Mouse (Mus musculus): Measurements from ENCODE around the gene Otop2. TPM values are rescaled to one million over a fixed set of nuclear protein-coding genes. Genes with fewer than 3 reads are reported as not detected.

Gene Otop2
- total RNA-seq, 1 experiment from 2014 or later: not detected

- peak; percentile 47 to 55; a peak in 3 of 4 replicates for ATAC-seq (replicated peaks in 1 of 2; ENCODE audit: insufficient read depth in 1 of 2, low FRiP score in 2 of 2, low TSS enrichment in 1 of 2, low read depth in 1 of 2, poor library complexity in 2 of 2, severe bottlenecking in 2 of 2)
Observed at GRCm38 (mm10) chr11:115359726-115360125, 52.8 kb downstream of the Otop2 start.

GRCm38 (mm10) chr11:115364136-115364535 lies 57.2 kb downstream of the Otop2 start:
- no peak for ATAC-seq (replicated peaks in 1 of 2; ENCODE audit: insufficient read depth in 1 of 2, low FRiP score in 2 of 2, low TSS enrichment in 1 of 2, low read depth in 1 of 2, poor library complexity in 2 of 2, severe bottlenecking in 2 of 2)

- ATAC-seq (replicated peaks in 1 of 2; ENCODE audit: insufficient read depth in 1 of 2, low FRiP score in 2 of 2, low TSS enrichment in 1 of 2, low read depth in 1 of 2, poor library complexity in 2 of 2, severe bottlenecking in 2 of 2): 0 out of 4 replicates have a peak, but pooled peaks have one; percentile 23 to 28
Observed at GRCm38 (mm10) chr11:115366039-115366705, 59.2 kb downstream of the Otop2 start.

- ATAC-seq (replicated peaks in 1 of 2; ENCODE audit: insufficient read depth in 1 of 2, low FRiP score in 2 of 2, low TSS enrichment in 1 of 2, low read depth in 1 of 2, poor library complexity in 2 of 2, severe bottlenecking in 2 of 2): no peak
Observed at GRCm38 (mm10) chr11:115366706-115367394, 59.9 kb downstream of the Otop2 start.

GRCm38 (mm10) chr11:115367395-115367944 lies 60.5 kb downstream of the Otop2 start, which contains the start of gene Hid1:
Gene Hid1, minus strand, starts transcription at chr11:115367756.
- ATAC-seq (replicated peaks in 1 of 2; ENCODE audit: insufficient read depth in 1 of 2, low FRiP score in 2 of 2, low TSS enrichment in 1 of 2, low read depth in 1 of 2, poor library complexity in 2 of 2, severe bottlenecking in 2 of 2): peak; percentile 61 to 87

GRCm38 (mm10) chr11:115370368-115370767 lies 63.4 kb downstream of the Otop2 start:
- ATAC-seq (replicated peaks in 1 of 2; ENCODE audit: insufficient read depth in 1 of 2, low FRiP score in 2 of 2, low TSS enrichment in 1 of 2, low read depth in 1 of 2, poor library complexity in 2 of 2, severe bottlenecking in 2 of 2): no peak

GRCm38 (mm10) chr11:115371354-115371753 lies 64.4 kb downstream of the Otop2 start:
- no peak for ATAC-seq (replicated peaks in 1 of 2; ENCODE audit: insufficient read depth in 1 of 2, low FRiP score in 2 of 2, low TSS enrichment in 1 of 2, low read depth in 1 of 2, poor library complexity in 2 of 2, severe bottlenecking in 2 of 2)

- no peak for ATAC-seq (replicated peaks in 1 of 2; ENCODE audit: insufficient read depth in 1 of 2, low FRiP score in 2 of 2, low TSS enrichment in 1 of 2, low read depth in 1 of 2, poor library complexity in 2 of 2, severe bottlenecking in 2 of 2)
Observed at GRCm38 (mm10) chr11:115372015-115372414, 65.1 kb downstream of the Otop2 start.

GRCm38 (mm10) chr11:115372737-115373136 lies 65.8 kb downstream of the Otop2 start:
- ATAC-seq (replicated peaks in 1 of 2; ENCODE audit: insufficient read depth in 1 of 2, low FRiP score in 2 of 2, low TSS enrichment in 1 of 2, low read depth in 1 of 2, poor library complexity in 2 of 2, severe bottlenecking in 2 of 2): no peak

GRCm38 (mm10) chr11:115373805-115374694 lies 67.1 kb downstream of the Otop2 start:
- peak; percentile 34 to 71; a peak in 3 of 4 replicates for ATAC-seq (replicated peaks in 1 of 2; ENCODE audit: insufficient read depth in 1 of 2, low FRiP score in 2 of 2, low TSS enrichment in 1 of 2, low read depth in 1 of 2, poor library complexity in 2 of 2, severe bottlenecking in 2 of 2)

- no peak for ATAC-seq (replicated peaks in 1 of 2; ENCODE audit: insufficient read depth in 1 of 2, low FRiP score in 2 of 2, low TSS enrichment in 1 of 2, low read depth in 1 of 2, poor library complexity in 2 of 2, severe bottlenecking in 2 of 2)
Observed at GRCm38 (mm10) chr11:115374695-115375425, 67.9 kb downstream of the Otop2 start.

GRCm38 (mm10) chr11:115376722-115377121 lies 69.8 kb downstream of the Otop2 start:
- no peak for ATAC-seq (replicated peaks in 1 of 2; ENCODE audit: insufficient read depth in 1 of 2, low FRiP score in 2 of 2, low TSS enrichment in 1 of 2, low read depth in 1 of 2, poor library complexity in 2 of 2, severe bottlenecking in 2 of 2)

- ATAC-seq (replicated peaks in 1 of 2; ENCODE audit: insufficient read depth in 1 of 2, low FRiP score in 2 of 2, low TSS enrichment in 1 of 2, low read depth in 1 of 2, poor library complexity in 2 of 2, severe bottlenecking in 2 of 2): no peak
Observed at GRCm38 (mm10) chr11:115377254-115377653, 70.3 kb downstream of the Otop2 start.

- no peak for ATAC-seq (replicated peaks in 1 of 2; ENCODE audit: insufficient read depth in 1 of 2, low FRiP score in 2 of 2, low TSS enrichment in 1 of 2, low read depth in 1 of 2, poor library complexity in 2 of 2, severe bottlenecking in 2 of 2)
Observed at GRCm38 (mm10) chr11:115377854-115378253, 70.9 kb downstream of the Otop2 start.

GRCm38 (mm10) chr11:115381276-115381675 lies 74.3 kb downstream of the Otop2 start:
- ATAC-seq (replicated peaks in 1 of 2; ENCODE audit: insufficient read depth in 1 of 2, low FRiP score in 2 of 2, low TSS enrichment in 1 of 2, low read depth in 1 of 2, poor library complexity in 2 of 2, severe bottlenecking in 2 of 2): no peak
